Mouse (Mus musculus): Measurements from ENCODE around the gene Gm20431. TPM values are rescaled to one million over a fixed set of nuclear protein-coding genes. Genes with fewer than 3 reads are reported as not detected.

Gene Gm20431
- polyA plus RNA-seq, 1 experiment from 2014 or later = 8.2 TPM

DNA sequence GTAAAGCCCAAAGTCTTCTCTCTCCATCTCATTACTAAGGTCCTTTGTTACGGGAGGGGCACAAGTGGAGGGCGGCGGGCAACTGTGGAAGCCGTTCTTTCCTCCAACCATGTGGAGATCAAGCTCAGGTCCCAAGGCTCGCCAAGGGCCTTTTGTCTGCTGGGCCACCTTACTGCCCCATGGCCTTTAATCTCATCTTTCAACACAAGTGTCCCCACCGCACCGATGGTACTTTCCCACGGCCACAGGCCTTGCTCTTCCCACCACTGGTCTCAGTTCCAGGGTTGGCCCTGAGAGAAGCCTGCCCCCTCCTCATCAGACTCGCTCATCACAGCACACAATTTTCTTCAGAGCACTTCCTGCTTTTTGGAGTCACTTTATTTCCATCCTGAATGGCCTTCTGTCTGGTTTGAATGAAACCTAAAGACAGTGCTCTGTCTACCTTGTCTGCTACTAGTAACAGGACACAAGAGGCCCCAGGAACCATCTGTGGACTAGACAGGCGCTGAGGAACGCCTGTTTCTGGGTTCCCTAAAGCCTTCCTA is 31.6 kb downstream of the Gm20431 start:
- H3K36me3 ChIP-seq (ENCODE audit: control insufficient read depth, insufficient read depth) = no peaks in the 10 kb centered on the region
- no peaks in the 10 kb centered on the region for H3K9me3 ChIP-seq (ENCODE audit: control insufficient read depth, low read length)
- H3K27ac ChIP-seq (ENCODE audit: low read length) = no peak overlapping the region
- peaks cover 45% of the 10 kb centered on the region for H3K4me1 ChIP-seq (replicated peaks; ENCODE audit: control insufficient read depth, insufficient read depth, low read length)
- 72% methylated on average over 11 of the region's 11 CpGs for WGBS
- H3K4me3 ChIP-seq (replicated peaks; ENCODE audit: low read length) = no peak overlapping the region
- ATAC-seq = no peak
- no peak overlapping the region for H3K9ac ChIP-seq (replicated peaks; ENCODE audit: low read depth, low read length)
- no peaks in the 10 kb centered on the region for H3K27me3 ChIP-seq (replicated peaks; ENCODE audit: control insufficient read depth, insufficient read depth, low read length)
- no peak overlapping the region for H3K4me2 ChIP-seq (ENCODE audit: low read length)

DNA sequence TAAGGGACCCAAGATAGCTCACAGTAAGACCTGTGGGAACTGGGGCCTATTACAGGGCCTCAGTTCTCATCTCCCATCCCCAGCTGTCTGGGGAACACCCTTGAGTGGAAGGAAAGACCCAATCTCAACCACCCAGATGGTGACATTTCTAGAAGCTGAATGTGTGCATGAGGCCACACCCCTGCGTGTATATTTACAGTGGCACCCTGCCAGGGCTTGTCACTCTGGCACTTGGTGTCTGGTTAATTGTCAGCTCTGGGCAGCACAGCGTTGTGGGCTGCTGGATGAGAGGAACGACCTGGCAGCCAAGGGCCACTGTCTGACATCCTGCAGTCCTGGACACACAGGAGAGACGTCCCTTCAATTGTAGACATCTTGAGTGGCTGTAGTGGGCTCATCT is 32.4 kb downstream of the Gm20431 start:
- 38% methylated on average over 4 of the region's 4 CpGs for WGBS
- H3K27ac ChIP-seq (ENCODE audit: low read length) = no peak overlapping the region
- ATAC-seq = no peak

DNA sequence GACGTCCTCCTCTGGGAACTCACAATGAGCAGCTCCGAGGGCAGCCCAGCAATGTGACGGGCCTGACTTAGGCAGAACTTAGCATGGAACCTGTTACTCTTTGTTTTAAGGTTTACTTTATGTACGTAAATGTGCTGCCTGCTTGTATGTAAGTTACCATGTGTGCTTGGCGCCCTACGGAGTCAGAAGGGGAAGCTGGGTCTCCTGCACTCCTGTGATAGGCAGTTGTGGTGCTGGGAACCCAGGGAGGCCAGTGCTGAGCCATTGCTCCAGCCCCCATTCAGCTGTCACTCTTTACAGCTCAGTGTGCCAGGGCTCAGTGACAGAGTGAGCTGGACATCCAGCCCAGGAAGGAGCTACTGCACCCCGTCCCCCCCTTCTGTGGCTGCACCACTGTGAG is 34.3 kb downstream of the Gm20431 start:
- 84% methylated on average over 7 of the region's 7 CpGs for WGBS
- Histone ChIP-seq H3K4me1 (replicated peaks; ENCODE audit: control insufficient read depth, insufficient read depth, low read length) (peaks cover 32% of the 10 kb centered on the region), H3K4me2 (ENCODE audit: low read length) (no peak overlapping the region), H3K36me3 (ENCODE audit: control insufficient read depth, insufficient read depth) (no peaks in the 10 kb centered on the region), H3K9ac (replicated peaks; ENCODE audit: low read depth, low read length) (no peak overlapping the region), H3K9me3 (ENCODE audit: control insufficient read depth, low read length) (no peaks in the 10 kb centered on the region), H3K4me3 (replicated peaks; ENCODE audit: low read length) (no peak overlapping the region), H3K27ac (ENCODE audit: low read length) (no peak overlapping the region), H3K27me3 (replicated peaks; ENCODE audit: control insufficient read depth, insufficient read depth, low read length) (no peaks in the 10 kb centered on the region)
- ATAC-seq = no peak

More for the DNA sequence above, 32.4 kb downstream of the Gm20431 start:
- Histone ChIP-seq H3K27me3 (replicated peaks; ENCODE audit: control insufficient read depth, insufficient read depth, low read length) (no peaks in the 10 kb centered on the region), H3K9ac (replicated peaks; ENCODE audit: low read depth, low read length) (no peak overlapping the region), H3K9me3 (ENCODE audit: control insufficient read depth, low read length) (no peaks in the 10 kb centered on the region), H3K4me3 (replicated peaks; ENCODE audit: low read length) (no peak overlapping the region), H3K36me3 (ENCODE audit: control insufficient read depth, insufficient read depth) (no peaks in the 10 kb centered on the region), H3K4me2 (ENCODE audit: low read length) (no peak overlapping the region), H3K4me1 (replicated peaks; ENCODE audit: control insufficient read depth, insufficient read depth, low read length) (peaks cover 41% of the 10 kb centered on the region)

DNA sequence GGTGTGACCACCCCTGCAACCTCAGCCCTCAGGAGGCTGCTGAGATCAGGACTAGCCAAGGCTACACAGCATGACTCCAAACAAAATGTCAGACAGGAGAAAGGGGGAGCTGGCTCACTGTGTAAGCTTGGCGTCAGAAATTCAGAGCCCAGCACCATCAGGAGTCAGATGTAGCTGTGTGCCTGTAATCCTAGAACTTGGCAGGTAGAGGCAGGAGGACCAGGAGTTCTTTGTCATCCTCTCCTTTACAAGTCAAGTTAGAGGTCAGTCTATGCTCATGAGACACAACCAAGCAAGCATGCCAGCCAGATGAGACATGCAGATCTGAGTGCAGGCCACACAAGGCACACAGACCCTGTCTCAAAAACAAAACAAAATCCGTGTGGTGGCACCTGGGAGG is 35.6 kb downstream of the Gm20431 start:
- Histone ChIP-seq H3K4me1 (replicated peaks; ENCODE audit: control insufficient read depth, insufficient read depth, low read length) (peaks cover 28% of the 10 kb centered on the region), H3K27ac (ENCODE audit: low read length) (no peak overlapping the region), H3K4me2 (ENCODE audit: low read length) (no peak overlapping the region), H3K4me3 (replicated peaks; ENCODE audit: low read length) (no peak overlapping the region), H3K9ac (replicated peaks; ENCODE audit: low read depth, low read length) (no peak overlapping the region), H3K27me3 (replicated peaks; ENCODE audit: control insufficient read depth, insufficient read depth, low read length) (no peaks in the 10 kb centered on the region), H3K9me3 (ENCODE audit: control insufficient read depth, low read length) (no peaks in the 10 kb centered on the region), H3K36me3 (ENCODE audit: control insufficient read depth, insufficient read depth) (no peaks in the 10 kb centered on the region)
- 47% methylated on average over 2 of the region's 2 CpGs for whole genome bisulfite sequencing
- no peak for ATAC-seq

DNA sequence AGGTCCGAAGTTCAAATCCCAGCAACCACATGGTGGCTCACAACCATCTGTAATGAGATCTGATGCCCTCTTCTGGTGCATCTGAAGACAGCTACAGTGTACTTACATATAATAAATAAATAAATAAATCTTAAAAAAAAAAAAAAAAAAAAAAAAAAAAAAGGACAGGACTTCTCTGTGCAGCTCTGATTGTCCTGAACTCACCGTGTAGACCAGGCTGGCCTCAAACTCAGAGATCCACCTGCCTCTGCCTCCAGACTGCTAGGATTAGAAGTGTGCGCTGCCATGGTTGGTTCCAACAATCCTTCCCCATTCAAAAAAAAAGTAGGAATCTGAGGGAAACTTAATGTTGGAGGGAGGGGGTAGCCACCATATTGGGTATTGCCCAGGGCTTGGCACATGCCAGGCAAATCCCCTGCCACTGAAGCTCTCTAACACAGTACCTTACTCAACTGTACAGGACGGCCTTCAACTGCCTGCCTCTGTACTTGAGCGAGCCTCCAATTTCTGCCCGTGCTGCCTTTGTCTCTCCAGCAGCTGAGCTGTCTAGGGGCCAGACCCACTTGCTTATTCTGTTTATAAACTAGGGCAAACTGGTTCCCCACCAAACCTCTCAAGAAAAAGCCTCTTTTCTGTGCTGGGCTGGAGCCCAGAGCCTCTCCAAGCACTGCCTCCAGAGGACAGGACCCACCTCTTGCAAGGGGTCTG is 36.8 kb downstream of the Gm20431 start:
- Histone ChIP-seq H3K4me2 (ENCODE audit: low read length) (no peak overlapping the region), H3K27me3 (replicated peaks; ENCODE audit: control insufficient read depth, insufficient read depth, low read length) (no peaks in the 10 kb centered on the region), H3K9me3 (ENCODE audit: control insufficient read depth, low read length) (no peaks in the 10 kb centered on the region), H3K4me1 (replicated peaks; ENCODE audit: control insufficient read depth, insufficient read depth, low read length) (peaks cover 16% of the 10 kb centered on the region), H3K36me3 (ENCODE audit: control insufficient read depth, insufficient read depth) (no peaks in the 10 kb centered on the region), H3K9ac (replicated peaks; ENCODE audit: low read depth, low read length) (no peak overlapping the region), H3K27ac (ENCODE audit: low read length) (no peak overlapping the region), H3K4me3 (replicated peaks; ENCODE audit: low read length) (no peak overlapping the region)
- WGBS = 86% methylated on average over 6 of the region's 6 CpGs
- ATAC-seq = peak; percentile 57

DNA sequence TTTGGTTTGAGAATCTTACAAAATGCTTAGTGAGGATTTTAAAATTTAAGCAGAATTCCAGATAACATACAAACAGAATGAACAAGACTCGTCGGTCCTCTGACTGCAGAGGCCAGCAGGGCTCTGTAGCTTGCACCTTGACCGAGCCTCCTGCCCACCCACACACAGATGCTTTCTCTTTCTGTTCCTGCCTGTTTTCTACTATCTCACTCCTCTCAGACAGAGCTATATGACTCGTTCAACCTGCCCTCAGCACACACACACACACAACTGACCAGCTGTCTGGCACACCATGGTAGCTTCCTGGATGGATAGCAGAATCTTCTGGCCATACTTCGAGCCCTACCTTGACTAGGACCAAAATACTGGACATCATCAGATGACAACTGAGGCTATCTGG is 38.3 kb downstream of the Gm20431 start:
- Histone ChIP-seq H3K9ac (replicated peaks; ENCODE audit: low read depth, low read length) (no peak overlapping the region), H3K4me3 (replicated peaks; ENCODE audit: low read length) (no peak overlapping the region), H3K36me3 (ENCODE audit: control insufficient read depth, insufficient read depth) (no peaks in the 10 kb centered on the region), H3K4me1 (replicated peaks; ENCODE audit: control insufficient read depth, insufficient read depth, low read length) (peaks cover 5% of the 10 kb centered on the region; the same call in 1 of the 2 replicates), H3K9me3 (ENCODE audit: control insufficient read depth, low read length) (no peaks in the 10 kb centered on the region), H3K27me3 (replicated peaks; ENCODE audit: control insufficient read depth, insufficient read depth, low read length) (no peaks in the 10 kb centered on the region), H3K27ac (ENCODE audit: low read length) (no peak overlapping the region), H3K4me2 (ENCODE audit: low read length) (no peak overlapping the region)
- no peak for ATAC-seq
- 88% methylated on average over 5 of the region's 5 CpGs for WGBS

DNA sequence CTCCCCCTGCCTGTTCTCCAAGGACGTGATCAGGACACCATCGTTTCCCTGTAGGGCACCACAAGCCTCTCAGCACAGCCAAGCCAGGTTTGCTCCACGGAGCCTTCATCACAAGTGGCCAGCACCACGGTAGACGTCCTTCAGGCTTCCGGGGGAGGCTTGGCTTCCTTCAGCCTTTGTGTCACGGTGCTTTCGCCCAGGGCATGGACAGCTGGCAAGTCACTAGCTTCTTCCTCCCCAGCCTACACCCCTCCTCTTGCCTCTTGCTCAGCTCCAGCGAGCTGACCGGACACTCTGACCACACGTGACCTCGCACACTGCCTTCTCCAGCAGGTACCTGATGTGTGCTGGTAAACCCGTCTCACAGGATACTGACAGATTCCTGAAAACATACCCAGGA is 38.9 kb downstream of the Gm20431 start:
- ATAC-seq = no peak
- H3K9ac ChIP-seq (replicated peaks; ENCODE audit: low read depth, low read length) = no peak overlapping the region
- H3K4me2 ChIP-seq (ENCODE audit: low read length) = no peak overlapping the region
- no peaks in the 10 kb centered on the region for H3K9me3 ChIP-seq (ENCODE audit: control insufficient read depth, low read length)
- WGBS = 94% methylated on average over 13 of the region's 13 CpGs
- H3K27me3 ChIP-seq (replicated peaks; ENCODE audit: control insufficient read depth, insufficient read depth, low read length) = no peaks in the 10 kb centered on the region
- H3K36me3 ChIP-seq (ENCODE audit: control insufficient read depth, insufficient read depth) = no peaks in the 10 kb centered on the region
- no peak overlapping the region for H3K4me3 ChIP-seq (replicated peaks; ENCODE audit: low read length)
- H3K27ac ChIP-seq (ENCODE audit: low read length) = no peak overlapping the region
- peaks cover 5% of the 10 kb centered on the region; the same call in 1 of the 2 replicates for H3K4me1 ChIP-seq (replicated peaks; ENCODE audit: control insufficient read depth, insufficient read depth, low read length)

DNA sequence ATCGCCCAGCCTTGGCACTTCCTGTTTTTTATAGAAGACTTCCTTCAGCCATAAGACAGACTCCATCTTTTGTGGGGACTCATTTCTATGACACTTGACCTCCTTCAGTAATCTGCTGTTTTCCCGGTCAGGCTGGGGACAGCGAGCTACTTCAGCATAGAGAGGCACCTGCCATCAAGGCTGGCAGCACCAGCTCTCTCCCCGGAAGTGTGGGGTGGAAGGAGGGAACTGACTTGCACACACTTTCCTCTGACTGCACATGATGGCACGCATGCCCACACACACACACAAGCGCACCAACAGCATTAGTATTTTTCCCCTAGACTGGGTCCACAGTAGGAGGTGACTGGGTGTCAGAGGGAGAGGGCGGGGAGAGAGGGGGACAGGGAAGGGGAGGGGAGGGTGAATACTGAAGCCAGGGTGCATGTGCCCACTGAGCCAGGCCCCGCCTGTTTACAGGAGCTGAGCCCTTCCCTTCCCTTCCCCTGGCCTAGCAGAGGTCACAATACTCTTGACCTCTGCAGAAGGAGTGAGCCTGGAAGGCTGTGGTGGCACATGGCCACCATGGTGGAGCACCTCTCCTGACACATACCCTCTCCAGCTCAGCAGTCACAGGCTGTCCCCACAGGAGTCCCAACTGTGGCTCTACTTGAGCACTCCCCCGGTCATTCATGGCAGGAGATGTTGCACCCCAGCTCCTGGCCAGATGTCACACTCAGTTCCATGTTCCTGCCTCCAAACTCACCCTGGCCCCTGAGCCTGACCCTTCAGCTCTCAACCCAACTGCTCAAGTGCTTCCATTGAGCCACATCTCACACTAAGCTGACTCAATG is 39.8 kb downstream of the Gm20431 start:
- Histone ChIP-seq H3K4me2 (ENCODE audit: low read length) (no peak overlapping the region), H3K36me3 (ENCODE audit: control insufficient read depth, insufficient read depth) (peaks cover 6% of the 10 kb centered on the region), H3K4me3 (replicated peaks; ENCODE audit: low read length) (no peak overlapping the region), H3K4me1 (replicated peaks; ENCODE audit: control insufficient read depth, insufficient read depth, low read length) (peaks cover 5% of the 10 kb centered on the region; the same call in 1 of the 2 replicates), H3K9ac (replicated peaks; ENCODE audit: low read depth, low read length) (no peak overlapping the region), H3K9me3 (ENCODE audit: control insufficient read depth, low read length) (no peaks in the 10 kb centered on the region), H3K27ac (ENCODE audit: low read length) (no peak overlapping the region), H3K27me3 (replicated peaks; ENCODE audit: control insufficient read depth, insufficient read depth, low read length) (no peaks in the 10 kb centered on the region)
- 82% methylated on average over 9 of the region's 9 CpGs for WGBS
- ATAC-seq = no peak

DNA sequence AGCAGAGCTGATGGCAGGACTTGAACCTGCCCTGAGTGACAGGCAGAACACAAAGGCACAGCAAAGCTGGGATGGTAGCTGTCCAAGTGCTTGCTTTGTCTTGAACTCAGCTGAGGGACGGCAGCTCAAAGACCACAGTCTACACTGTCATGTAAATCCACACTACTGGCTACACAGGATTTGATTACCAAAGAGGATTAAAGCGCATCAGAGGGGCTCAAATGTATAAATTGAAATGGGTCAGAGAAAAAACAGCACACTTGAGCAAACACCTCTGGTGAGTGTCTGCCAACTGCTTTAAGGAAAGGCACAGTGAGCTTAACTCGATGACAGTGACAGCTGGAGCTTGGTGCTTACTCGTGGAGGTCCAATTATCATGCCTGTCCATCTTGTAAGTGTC is 43.8 kb downstream of the Gm20431 start:
- no peak for ATAC-seq
- Histone ChIP-seq H3K4me3 (replicated peaks; ENCODE audit: low read length) (no peak overlapping the region), H3K4me1 (replicated peaks; ENCODE audit: control insufficient read depth, insufficient read depth, low read length) (no peaks in the 10 kb centered on the region), H3K27me3 (replicated peaks; ENCODE audit: control insufficient read depth, insufficient read depth, low read length) (no peaks in the 10 kb centered on the region), H3K4me2 (ENCODE audit: low read length) (no peak overlapping the region), H3K9me3 (ENCODE audit: control insufficient read depth, low read length) (no peaks in the 10 kb centered on the region), H3K36me3 (ENCODE audit: control insufficient read depth, insufficient read depth) (peaks cover 26% of the 10 kb centered on the region), H3K27ac (ENCODE audit: low read length) (no peak overlapping the region), H3K9ac (replicated peaks; ENCODE audit: low read depth, low read length) (no peak overlapping the region)
- WGBS = 54% methylated on average over 4 of the region's 4 CpGs
